ENCODE assay signal across 1 mouse cellular context in the genomic region with DNA sequence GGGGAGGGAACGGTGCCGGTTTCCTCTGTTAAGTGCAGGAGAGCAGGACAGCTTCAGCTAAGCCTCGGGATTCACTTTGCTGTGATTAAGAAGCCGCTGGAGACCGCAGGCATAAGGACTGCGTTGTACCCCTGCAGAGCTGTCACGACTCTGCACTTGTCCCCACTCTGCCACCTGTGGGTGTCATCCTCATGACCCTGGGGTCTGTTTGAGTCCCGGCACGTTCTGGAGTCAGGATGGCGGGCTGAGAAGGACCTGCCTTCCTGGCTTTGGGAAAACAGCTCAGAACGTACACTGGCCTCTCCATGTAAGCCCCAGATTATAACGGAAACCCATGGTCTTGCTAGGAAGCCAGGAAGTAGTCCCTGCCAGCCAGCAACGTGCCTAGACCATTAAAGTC.
TF ChIP-seq lines count a peak whose summit lies in the region.

No protein-coding gene starts in this region.

TF ChIP-seq in CH12.LX, 34 proteins besides CTCF, POLR2A, EP300 and RAD21:
- TF ChIP-seq RCOR1 (conservative IDR thresholded peaks at IDR 0.05; ENCODE audit: low read depth, low read length) (no peak), ZKSCAN1 (IDR thresholded peaks at IDR 0.05; ENCODE audit: borderline replicate concordance, low read depth, low read length) (no peak), ETS1 (conservative IDR thresholded peaks at IDR 0.05; ENCODE audit: low read depth, low read length) (no peak), MAFK (IDR thresholded peaks at IDR 0.05; ENCODE audit: insufficient replicate concordance, low read length) (no peak), JUND (conservative IDR thresholded peaks at IDR 0.05; ENCODE audit: low read depth, low read length) (no peak), MAZ (IDR thresholded peaks at IDR 0.05; ENCODE audit: low read depth, low read length) (no peak)
